Mouse (Mus musculus) lung, adult 2 months (tissue): Measurements from ENCODE around the gene Ttll1.

Source experiments
- CTCF ChIP-seq: fragments of 200-500 bp; IDR thresholded peaks from 2 replicates; pipeline ENCODE4 v1.5.1; 2011; ENCODE audit warnings: mild to moderate bottlenecking, low read length, control low read depth; ENCODE audit not compliant: insufficient read depth
- POLR2A ChIP-seq: fragments of 200-500 bp; IDR thresholded peaks from 2 replicates; pipeline ENCODE4 v1.6.1; 2011; ENCODE audit warnings: low read depth, mild to moderate bottlenecking, control low read depth, low read length, borderline replicate concordance; ENCODE audit errors: extremely low read depth

DNA sequence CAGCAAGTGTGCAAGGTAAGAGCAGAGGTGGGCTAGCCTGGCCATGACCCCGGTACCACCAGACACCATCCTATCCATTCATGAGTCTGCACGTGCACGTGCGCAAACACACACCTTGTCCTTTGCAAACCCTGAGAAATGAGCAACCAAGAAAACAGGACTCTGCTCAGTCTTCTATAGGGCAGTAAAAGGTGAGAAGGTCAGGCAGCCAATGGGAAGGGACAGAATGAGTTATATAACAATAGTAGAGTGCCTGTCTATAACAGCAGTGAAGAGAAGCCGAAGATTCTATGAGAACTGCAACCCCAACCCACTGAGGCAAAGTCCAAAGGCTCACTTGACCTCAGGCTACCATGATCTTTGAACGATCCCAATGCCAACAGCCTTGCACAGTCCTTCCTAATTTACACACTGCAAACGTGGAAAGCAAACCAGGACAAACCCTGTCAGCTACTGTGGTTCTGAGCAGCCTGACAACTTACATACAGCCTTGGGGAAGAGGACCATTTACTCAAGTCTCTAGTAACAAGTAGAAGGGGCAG is 58.4 kb downstream of the Ttll1 start:
- no peak for TF ChIP-seq CTCF
- TF ChIP-seq POLR2A, result no peak
